Mouse (Mus musculus) ES-Bruce4 (cell line): ENCODE data around the gene Ctnnd2. TPM values are rescaled to one million over a fixed set of nuclear protein-coding genes. Genes with fewer than 3 reads are reported as not detected.

Experiments
- H3K27ac ChIP-seq: 2 replicates; pipeline ENCODE4 v1.5.1; 2012; ENCODE audit warnings: low read length, inconsistent platforms; ENCODE audit not compliant: insufficient read depth
- H3K27me3 ChIP-seq: 2 replicates; pipeline ENCODE4 v1.6.1; 2012; ENCODE audit warnings: mild to moderate bottlenecking, low read length, inconsistent platforms; ENCODE audit not compliant: control insufficient read depth, poor library complexity, insufficient read depth, severe bottlenecking
- H3K36me3 ChIP-seq: 2 replicates; pipeline ENCODE4 v1.6.1; 2012; ENCODE audit warnings: inconsistent platforms, mild to moderate bottlenecking, low read length, moderate library complexity; ENCODE audit not compliant: control insufficient read depth, poor library complexity, insufficient read depth, severe bottlenecking
- H3K4me1 ChIP-seq: one replicate; pipeline ENCODE4 v1.8.1; 2011; ENCODE audit warnings: low read length; ENCODE audit not compliant: control insufficient read depth, insufficient read depth
- H3K4me3 ChIP-seq: 2 replicates; pipeline ENCODE4 v1.5.1; 2011; ENCODE audit warnings: low read depth, mild to moderate bottlenecking, low read length
- H3K9ac ChIP-seq: 2 replicates; pipeline ENCODE4 v1.6.1; 2012; ENCODE audit warnings: low read depth, mild to moderate bottlenecking, inconsistent platforms; ENCODE audit not compliant: poor library complexity, severe bottlenecking
- H3K9me3 ChIP-seq: replicated peaks from 2 replicates; pipeline ENCODE4 v1.6.1; 2012; ENCODE audit warnings: mild to moderate bottlenecking, low read length, inconsistent platforms; ENCODE audit not compliant: control insufficient read depth, poor library complexity, insufficient read depth, severe bottlenecking
- CTCF ChIP-seq: IDR thresholded peaks from one replicate; pipeline ENCODE4 v1.8.1; 2011; ENCODE audit warnings: low read depth, low read length
- EP300 ChIP-seq: IDR thresholded peaks from 2 replicates; pipeline ENCODE4 v1.6.1; 2011; ENCODE audit warnings: low read depth, low read length; ENCODE audit not compliant: insufficient read depth
- POLR2A ChIP-seq: IDR thresholded peaks from one replicate; pipeline ENCODE4 v1.8.1; 2011; ENCODE audit warnings: low read length; ENCODE audit not compliant: insufficient read depth
- polyA plus RNA-seq: library from polyadenylated mRNA; stranded (reverse); fragments of >200 nt; gene quantifications from 2 replicates; pipeline ENCODE4 v1.2.4, GENCODE M21; 2011; ENCODE audit warnings: low read depth; ENCODE audit not compliant: missing spikeins, insufficient read depth, insufficient read length

Gene Ctnnd2
- polyA plus RNA-seq, 1 experiment: 2.4 TPM

- Histone ChIP-seq H3K36me3 (no peaks in the 10 kb centered on the region), H3K27ac (no peak overlapping the region), H3K9me3 (no peaks in the 10 kb centered on the region), H3K4me3 (no peak overlapping the region), H3K4me1 (no peaks in the 10 kb centered on the region), H3K27me3 (no peaks in the 10 kb centered on the region), H3K9ac (no peak overlapping the region)
- TF ChIP-seq EP300 (no peak), CTCF (no peak)
Measured at GRCm38 (mm10) chr15:30615451-30615850, 443.1 kb downstream of the Ctnnd2 start.

DNA sequence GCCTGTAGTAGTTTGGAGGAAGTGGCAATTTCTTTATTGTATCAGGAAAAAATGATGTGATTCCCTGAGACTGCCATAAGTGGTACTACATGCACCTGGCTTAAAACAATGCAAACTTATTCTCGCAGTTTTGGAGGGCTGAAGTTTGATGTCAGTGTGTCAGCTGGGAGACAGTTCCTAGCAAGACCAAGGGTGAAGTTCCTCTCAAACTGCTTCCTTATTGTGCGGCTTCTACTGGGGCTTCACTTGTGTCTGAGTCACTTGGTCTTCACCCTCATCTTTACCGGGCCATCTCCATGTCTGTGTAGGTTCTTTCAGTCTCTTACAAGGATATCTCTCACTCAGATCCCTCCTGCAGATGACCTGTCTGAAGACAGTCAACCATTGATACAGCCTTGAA, 444.5 kb downstream of the Ctnnd2 start:
- no peaks in the 10 kb centered on the region for H3K36me3 ChIP-seq
- no peaks in the 10 kb centered on the region for H3K4me1 ChIP-seq
- no peak overlapping the region for H3K27ac ChIP-seq
- H3K4me3 ChIP-seq: no peak overlapping the region
- H3K9ac ChIP-seq: no peak overlapping the region
- no peaks in the 10 kb centered on the region for H3K9me3 ChIP-seq
- no peaks in the 10 kb centered on the region for H3K27me3 ChIP-seq
- TF ChIP-seq POLR2A: no peak
- TF ChIP-seq EP300: no peak
- TF ChIP-seq CTCF: no peak

- H3K27ac ChIP-seq: no peak overlapping the region
Measured at GRCm38 (mm10) chr15:30617932-30618331, 445.5 kb downstream of the Ctnnd2 start.

DNA sequence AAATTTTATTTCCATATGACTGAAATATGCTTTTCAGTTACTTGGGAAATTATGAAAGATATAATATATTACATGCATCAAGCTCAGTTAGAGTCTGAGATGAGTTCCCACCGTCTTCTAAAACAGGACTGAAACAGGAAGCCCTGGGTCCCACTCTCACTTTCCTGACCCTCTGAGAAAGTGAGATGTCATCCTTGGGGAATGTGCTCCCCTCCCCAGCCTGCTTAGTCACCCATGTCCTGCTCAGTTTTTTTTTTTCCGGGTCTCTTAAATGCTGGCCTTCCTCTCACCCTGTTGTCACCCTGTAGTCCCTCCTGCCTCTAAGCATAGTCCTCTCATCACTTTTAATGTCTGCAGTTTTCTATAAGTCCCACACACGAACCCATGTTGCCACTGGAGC, 456.1 kb downstream of the Ctnnd2 start:
- Histone ChIP-seq H3K4me1 (no peaks in the 10 kb centered on the region), H3K27me3 (no peaks in the 10 kb centered on the region; the same call in 1 of the 2 replicates), H3K4me3 (no peak overlapping the region), H3K9ac (no peak overlapping the region), H3K36me3 (no peaks in the 10 kb centered on the region), H3K27ac (no peak overlapping the region), H3K9me3 (no peaks in the 10 kb centered on the region)
- TF ChIP-seq EP300 (no peak), POLR2A (no peak)

More at GRCm38 (mm10) chr15:30617932-30618331, 445.5 kb downstream of the Ctnnd2 start:
- no peak for TF ChIP-seq POLR2A
- no peak for TF ChIP-seq EP300
- no peak for TF ChIP-seq CTCF
- no peaks in the 10 kb centered on the region for H3K27me3 ChIP-seq
- no peak overlapping the region for H3K9ac ChIP-seq
- no peaks in the 10 kb centered on the region for H3K9me3 ChIP-seq
- H3K36me3 ChIP-seq: no peaks in the 10 kb centered on the region
- no peak overlapping the region for H3K4me3 ChIP-seq
- H3K4me1 ChIP-seq: no peaks in the 10 kb centered on the region

- Histone ChIP-seq H3K27me3 (no peaks in the 10 kb centered on the region; the same call in 1 of the 2 replicates), H3K4me1 (no peaks in the 10 kb centered on the region), H3K9ac (no peak overlapping the region), H3K9me3 (no peaks in the 10 kb centered on the region), H3K36me3 (no peaks in the 10 kb centered on the region), H3K4me3 (no peak overlapping the region), H3K27ac (no peak overlapping the region)
- TF ChIP-seq EP300: no peak
- no peak for TF ChIP-seq POLR2A
- no peak for TF ChIP-seq CTCF
Measured at GRCm38 (mm10) chr15:30632113-30632735, 459.8 kb downstream of the Ctnnd2 start.

GRCm38 (mm10) chr15:30633917-30634316, 461.5 kb downstream of the Ctnnd2 start:
- Histone ChIP-seq H3K9me3 (no peaks in the 10 kb centered on the region), H3K27ac (no peak overlapping the region), H3K4me3 (no peak overlapping the region), H3K4me1 (no peaks in the 10 kb centered on the region), H3K36me3 (no peaks in the 10 kb centered on the region), H3K9ac (no peak overlapping the region), H3K27me3 (no peaks in the 10 kb centered on the region; the same call in 1 of the 2 replicates)
- no peak for TF ChIP-seq CTCF
- no peak for TF ChIP-seq POLR2A
- TF ChIP-seq EP300: no peak
